Mouse (Mus musculus) T-cell, adult 2 months (primary cell): ENCODE measurements around the gene Pcdh17.

Experiments used
- DNase-seq: peaks from one replicate; pipeline ENCODE4 v3.0.0; 2022; ENCODE audit warnings: low spot score

Gene Pcdh17

DNA sequence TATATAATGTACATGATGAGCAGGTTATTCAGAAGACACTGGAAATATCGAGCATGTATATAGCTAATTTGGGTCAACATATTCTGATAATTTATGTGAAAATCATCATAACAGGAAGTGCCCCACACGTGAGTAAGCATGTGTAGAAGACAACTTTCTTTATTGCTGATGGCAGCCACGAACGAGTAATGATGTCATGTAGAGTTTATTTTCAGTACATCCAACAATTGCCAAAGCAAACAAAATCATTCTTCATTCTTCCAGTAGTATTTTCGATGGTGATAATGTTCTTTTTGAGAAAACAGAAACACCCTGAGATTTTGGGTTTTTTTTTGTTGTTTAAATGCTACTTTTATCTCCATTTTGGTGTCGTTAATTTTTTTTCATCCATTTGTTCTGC, 37.2 kb downstream of the Pcdh17 start:
- DNase-seq, result no peak

DNA sequence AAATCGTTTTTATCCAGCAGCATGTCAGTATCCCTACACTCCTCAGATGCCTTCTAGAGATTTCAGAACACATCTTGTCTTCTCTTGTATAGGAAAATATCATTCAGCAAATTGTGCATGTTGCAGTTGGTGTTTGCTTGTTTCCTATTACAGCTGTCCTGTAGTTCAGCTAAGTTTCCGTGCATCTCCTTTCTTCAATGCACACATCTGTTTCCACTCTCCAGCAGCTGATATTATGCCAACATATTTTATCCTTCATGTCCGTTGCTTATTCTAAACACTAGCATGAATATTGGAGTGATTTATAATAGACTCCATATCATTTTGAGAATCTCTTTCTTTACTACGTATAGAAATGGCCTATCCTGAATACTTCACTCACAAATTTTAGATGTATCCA, 41.0 kb downstream of the Pcdh17 start:
- no peak for DNase-seq

DNA sequence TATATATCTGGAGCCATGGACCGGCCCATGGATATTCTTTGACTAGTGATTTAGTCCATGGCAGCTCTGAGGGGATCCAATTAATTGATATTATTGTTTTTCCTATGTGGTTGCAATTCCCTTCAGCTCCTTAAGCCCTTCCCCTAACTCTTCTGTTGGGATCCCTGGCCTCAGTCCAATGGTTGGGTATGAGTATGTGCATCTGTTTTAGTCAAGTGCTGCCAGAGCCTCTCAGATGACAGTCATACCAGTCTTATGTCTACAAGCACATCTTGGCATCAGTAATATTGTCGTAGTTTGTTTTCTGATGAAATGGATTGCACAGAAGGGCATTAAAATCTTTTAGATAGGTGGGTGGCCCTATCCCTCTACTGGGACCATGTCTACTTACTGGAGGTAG, 67.6 kb downstream of the Pcdh17 start:
- DNase-seq, result no peak

DNA sequence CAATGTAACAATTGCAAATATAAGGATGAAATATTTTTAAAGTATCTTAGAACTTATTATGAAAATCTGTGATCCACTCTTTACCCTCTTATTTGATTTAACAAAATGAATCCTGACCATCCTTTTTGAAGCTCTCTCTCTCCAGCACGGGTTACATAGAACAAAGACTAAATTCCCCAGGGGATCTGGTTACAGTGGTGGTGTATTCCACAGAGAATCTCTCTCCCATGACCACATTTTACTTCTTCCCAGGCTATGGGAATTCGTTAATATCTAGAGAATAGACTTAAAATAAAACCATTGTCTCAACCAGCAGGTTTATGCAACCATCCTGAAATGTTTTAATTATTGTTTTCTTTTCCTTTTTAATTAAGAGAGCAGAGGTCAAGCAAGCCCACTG, 89.0 kb downstream of the Pcdh17 start:
- no peak for DNase-seq

DNA sequence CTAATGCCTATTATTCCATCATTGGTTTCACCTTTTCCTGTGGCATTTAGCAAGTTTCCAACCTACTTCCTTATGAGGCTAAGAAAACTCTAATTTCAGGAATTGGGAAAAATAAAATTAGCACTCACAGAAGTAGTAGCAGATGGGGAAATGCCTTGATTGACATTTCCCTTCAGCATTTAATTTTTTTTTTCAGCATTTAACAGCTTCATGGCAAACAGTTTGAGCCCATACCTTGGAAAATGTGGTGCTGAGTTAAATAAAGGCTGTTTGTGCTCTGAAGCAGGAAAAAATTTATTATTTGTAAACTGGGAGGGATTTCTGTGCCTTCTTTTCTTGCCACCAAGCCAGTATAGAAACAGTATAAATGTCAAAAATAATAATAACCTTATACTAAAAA, 91.9 kb downstream of the Pcdh17 start:
- no peak for DNase-seq

DNA sequence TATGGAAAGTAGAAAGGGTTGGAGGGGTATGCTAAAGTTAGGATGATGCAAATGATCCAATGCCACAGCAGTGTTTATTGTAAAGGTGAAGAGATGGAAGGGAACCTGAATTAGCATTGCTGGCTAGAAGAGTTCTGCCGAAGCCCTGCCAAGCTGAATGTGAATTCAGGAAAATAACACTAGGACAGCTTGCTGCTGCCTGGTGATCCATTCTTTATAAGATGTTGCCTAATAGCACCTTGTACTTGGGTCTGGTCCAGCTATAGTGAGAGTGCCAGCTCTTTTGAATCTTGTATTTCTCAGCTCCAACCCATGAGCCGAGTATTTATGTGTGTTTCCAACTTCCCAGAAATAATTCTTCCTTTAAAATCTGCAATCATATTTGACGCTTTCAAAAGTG, 98.5 kb downstream of the Pcdh17 start:
- no peak for DNase-seq

DNA sequence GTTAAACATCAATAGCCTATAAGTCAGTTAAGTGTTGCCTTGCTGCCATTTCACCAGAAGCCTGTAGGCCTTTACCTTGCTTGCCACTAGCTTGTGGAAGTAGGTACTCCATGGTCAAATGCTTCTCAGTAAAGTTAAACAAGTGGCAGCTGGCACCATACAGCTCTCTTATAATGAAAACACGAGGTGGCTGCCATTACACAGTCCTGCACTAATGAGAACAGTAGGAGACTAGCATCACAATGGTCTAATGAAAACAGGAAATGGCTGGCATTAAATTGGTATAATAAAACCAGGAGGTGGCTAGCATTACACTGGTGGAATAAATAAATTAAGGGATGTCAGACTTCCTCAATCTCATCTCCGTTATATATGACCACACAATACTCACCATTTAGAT, 102.6 kb downstream of the Pcdh17 start:
- DNase-seq, result no peak

DNA sequence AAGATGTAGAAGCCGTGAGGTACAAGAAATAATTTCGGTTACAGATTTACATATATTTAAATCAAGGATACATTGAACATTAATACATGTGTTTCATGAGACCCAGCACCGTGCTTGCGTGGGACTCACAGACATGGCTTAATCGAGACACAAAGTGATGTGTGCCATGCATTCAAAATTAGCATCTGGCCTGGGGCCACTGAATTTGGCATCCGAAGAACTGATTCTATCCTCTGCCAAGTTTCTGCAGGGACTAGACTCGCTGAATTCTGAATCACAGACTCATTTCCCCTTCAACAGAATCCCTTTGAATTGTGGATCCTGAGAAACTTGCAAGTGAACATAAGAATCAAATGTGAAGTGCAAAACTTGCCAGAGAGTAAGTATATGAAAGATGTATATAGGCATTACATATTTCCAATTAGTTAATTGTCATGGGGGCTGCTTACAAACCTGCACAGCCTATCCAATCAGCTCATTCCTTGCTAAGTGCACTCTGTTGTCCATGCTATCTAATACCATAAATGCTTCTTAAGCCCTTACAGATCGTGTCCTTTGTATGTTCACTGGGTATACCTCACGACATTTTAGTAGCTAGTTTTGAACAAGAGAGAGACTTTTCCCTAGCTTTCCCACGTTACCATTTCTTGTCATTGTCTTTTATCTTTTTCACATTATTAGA, 104.3 kb downstream of the Pcdh17 start:
- DNase-seq, result no peak

DNA sequence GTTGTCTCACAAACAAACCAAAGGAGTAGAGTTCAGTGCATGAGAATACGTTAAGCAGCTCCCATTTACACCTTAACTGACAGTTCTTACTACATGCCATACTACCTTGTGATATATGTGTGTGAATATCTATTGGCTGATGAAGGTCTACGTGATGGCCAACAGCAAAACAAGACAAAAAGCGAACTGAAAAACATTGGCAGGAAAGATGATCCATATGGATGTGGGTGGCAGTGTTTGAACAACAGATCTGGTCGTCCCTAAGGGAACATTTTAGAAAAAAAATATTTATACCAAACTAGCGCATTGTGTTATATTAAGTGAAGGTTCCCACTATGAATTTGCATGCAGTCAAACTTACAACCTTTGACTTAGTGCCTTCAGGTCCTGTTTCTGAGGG, 108.2 kb downstream of the Pcdh17 start:
- no peak for DNase-seq

DNA sequence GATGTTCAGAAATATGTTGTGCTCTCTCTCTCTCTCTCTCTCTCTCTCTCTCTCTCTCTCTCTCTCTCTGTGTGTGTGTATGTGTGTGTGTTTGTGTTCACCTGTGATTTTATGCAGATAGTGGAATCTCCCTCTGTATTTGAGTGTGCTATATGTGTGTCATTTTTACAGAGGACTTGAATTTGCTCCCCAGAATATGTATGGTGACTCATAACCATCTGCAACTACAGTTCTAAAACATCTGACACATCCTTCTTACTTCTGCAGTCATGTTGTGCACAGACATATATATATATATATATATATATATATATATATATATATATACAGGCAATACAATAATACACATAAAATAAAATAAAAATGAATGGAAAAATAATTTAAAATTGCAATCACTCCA, 127.7 kb downstream of the Pcdh17 start:
- DNase-seq, result no peak
